Mouse (Mus musculus): ENCODE measurements at regions not wholly inside any gene's neighbourhood (a gene's known extent, or its start where the extent isn't known, plus 50 kb on each side); places are given as distances from the start of the nearest gene placed in this dataset.

DNA sequence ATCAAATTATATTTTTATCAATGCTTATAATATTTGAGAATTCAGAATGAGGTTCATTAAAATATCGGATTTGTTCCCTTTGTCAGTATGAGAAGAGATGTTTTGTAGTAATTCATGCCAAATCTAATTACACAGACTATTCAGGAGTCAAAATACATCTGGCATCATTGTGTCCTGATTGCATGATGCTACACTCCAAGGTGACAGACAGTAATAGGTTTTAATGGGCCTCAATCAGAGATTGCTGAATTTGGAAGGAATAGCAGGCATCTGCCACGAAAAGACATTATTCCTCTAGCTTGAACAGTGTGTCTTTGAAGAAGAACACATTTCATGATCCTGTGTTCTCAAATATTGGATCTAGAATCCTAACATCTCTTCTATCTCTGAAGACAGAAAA lies 1177.2 kb downstream of the Pcdh18 start:
- TF ChIP-seq CTCF (IDR thresholded peaks at IDR 0.05; ENCODE audit: borderline replicate concordance, insufficient read depth, low read length) = no peak
- no peak for TF ChIP-seq POLR2A (IDR thresholded peaks at IDR 0.05; ENCODE audit: low read depth, low read length)

Measured in embryonic fibroblast, embryonic 13.5 days (primary cell).